Mouse (Mus musculus) cerebellum, postnatal 36 days (tissue): ENCODE results near the gene Gm10697.
"Not testable (repeated sequence)": the region's sequence is repeated elsewhere in the genome, so short reads cannot be mapped to it uniquely, and the experiment has no call there.

Experiments
- DNase-seq, 2 experiments: peaks; one replicate each; pipeline ENCODE4 v3.0.0; 2021 to 2022; ENCODE audit warnings: mixed read lengths in 2 of 2

Gm10697 gene

GRCm38 (mm10) chr3:94072544-94072943, at the start of gene Gm10697:
Gene Gm10697 (minus strand): TSS chr3:94072644.
- not testable (repeated sequence) for DNase-seq

GRCm38 (mm10) chr3:94115071-94115470, 42.6 kb upstream of the Gm10697 start:
- DNase-seq: not testable (repeated sequence)

GRCm38 (mm10) chr3:94054785-94055184, 17.7 kb downstream of the Gm10697 start, which contains the start of gene Gm9125:
Gene Gm9125 (minus strand): TSS chr3:94054885.
- not testable (repeated sequence) for DNase-seq

- DNase-seq: not testable (repeated sequence)
Observed at GRCm38 (mm10) chr3:94049566-94050121, 22.8 kb downstream of the Gm10697 start.

- not testable (repeated sequence) for DNase-seq
Observed at GRCm38 (mm10) chr3:94038241-94038640, 34.2 kb downstream of the Gm10697 start.

GRCm38 (mm10) chr3:94034400-94034799, 38.0 kb downstream of the Gm10697 start:
- not testable (repeated sequence) for DNase-seq
